Mouse (Mus musculus) adrenal gland, adult (tissue): ENCODE results near the gene Ehbp1.

ENCODE experiments used
- DNase-seq, 2 experiments: peaks; one replicate each; pipeline ENCODE4 v3.0.0; 2022 to 2023; ENCODE audit warnings: low spot score in 1 of 2; ENCODE audit not compliant: inconsistent age in 2 of 2

Ehbp1 gene

GRCm38 (mm10) chr11:22089346-22089745 is 252.7 kb downstream of the Ehbp1 start:
- no peak for DNase-seq

- no peak for DNase-seq
Observed at GRCm38 (mm10) chr11:22063352-22063751, 278.7 kb downstream of the Ehbp1 start.

GRCm38 (mm10) chr11:22061660-22062059 is 280.4 kb downstream of the Ehbp1 start:
- DNase-seq, result no peak

GRCm38 (mm10) chr11:22057538-22057937 is 284.6 kb downstream of the Ehbp1 start:
- no peak for DNase-seq

GRCm38 (mm10) chr11:22055908-22056307 is 286.2 kb downstream of the Ehbp1 start:
- no peak for DNase-seq

- no peak for DNase-seq
Observed at GRCm38 (mm10) chr11:22053034-22053668, 288.9 kb downstream of the Ehbp1 start.

GRCm38 (mm10) chr11:22050864-22051263 is 291.2 kb downstream of the Ehbp1 start:
- DNase-seq, result peak; percentile 5 to 45

GRCm38 (mm10) chr11:22039854-22040426 is 302.2 kb downstream of the Ehbp1 start:
- DNase-seq, result no peak

- DNase-seq, result no peak
Observed at GRCm38 (mm10) chr11:22034564-22035105, 307.5 kb downstream of the Ehbp1 start.

- DNase-seq, result no peak
Observed at GRCm38 (mm10) chr11:22033582-22033981, 308.5 kb downstream of the Ehbp1 start.

- DNase-seq, result no peak
Observed at GRCm38 (mm10) chr11:22020602-22021001, 321.5 kb downstream of the Ehbp1 start.

GRCm38 (mm10) chr11:22017444-22017843 is 324.6 kb downstream of the Ehbp1 start:
- no peak for DNase-seq

- DNase-seq, result no peak
Observed at GRCm38 (mm10) chr11:22016341-22016740, 325.8 kb downstream of the Ehbp1 start.

GRCm38 (mm10) chr11:22008817-22009216 is 333.3 kb downstream of the Ehbp1 start:
- no peak for DNase-seq

- DNase-seq, result no peak
Observed at GRCm38 (mm10) chr11:22008129-22008596, 333.9 kb downstream of the Ehbp1 start.

GRCm38 (mm10) chr11:22007781-22008110 is 334.3 kb downstream of the Ehbp1 start:
- DNase-seq, result no peak

GRCm38 (mm10) chr11:22007088-22007780 is 334.9 kb downstream of the Ehbp1 start:
- no peak for DNase-seq

- no peak for DNase-seq
Observed at GRCm38 (mm10) chr11:22006471-22007087, 335.5 kb downstream of the Ehbp1 start.

GRCm38 (mm10) chr11:22005281-22005870 is 336.7 kb downstream of the Ehbp1 start:
- no peak for DNase-seq

- peak in 1 of 2 experiments; percentile 34 for DNase-seq
Observed at GRCm38 (mm10) chr11:22004331-22004841, 337.7 kb downstream of the Ehbp1 start.
